ENCODE assay signal across 8 mouse cellular contexts in the genomic region with DNA sequence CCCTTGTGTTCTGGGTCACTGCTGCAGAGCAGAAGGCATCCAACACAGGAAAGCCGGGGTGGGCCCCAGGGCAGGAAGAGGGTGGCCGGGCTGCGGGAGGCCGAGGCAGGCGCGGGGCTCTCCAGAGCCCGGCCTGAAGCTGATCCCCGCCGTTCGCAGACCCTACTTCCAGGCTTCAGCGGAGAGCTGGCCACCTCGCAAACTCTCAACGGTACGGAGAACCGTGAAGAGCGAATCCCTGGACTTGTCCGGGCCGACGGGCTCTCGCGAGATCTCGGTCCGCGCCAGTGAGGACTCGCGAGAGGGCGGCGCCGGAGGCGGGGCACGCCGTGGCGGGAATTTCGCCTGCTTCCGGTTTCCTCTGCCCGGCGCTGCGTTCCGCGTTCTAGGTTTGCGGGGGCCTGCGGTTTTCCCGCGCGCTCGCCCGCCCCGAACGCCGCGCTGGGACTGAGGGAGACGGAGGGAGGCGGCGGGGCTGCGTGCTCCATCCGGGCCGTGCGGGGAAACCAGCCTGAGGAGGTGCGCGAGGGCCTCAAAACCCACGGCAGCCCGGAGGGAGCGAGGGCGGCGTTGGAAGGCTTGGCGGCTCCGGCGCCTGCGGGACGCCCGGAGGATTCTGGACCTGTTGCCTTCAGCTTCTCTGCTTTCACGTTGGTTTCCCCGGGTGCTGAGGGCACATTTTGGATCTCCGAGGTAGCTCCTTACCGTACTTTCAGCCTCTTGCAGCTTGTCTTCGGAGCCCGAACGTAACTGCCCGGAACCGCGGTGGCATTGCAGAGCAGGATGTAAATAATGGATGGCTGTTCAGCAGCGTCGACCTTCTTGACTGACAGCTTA. TPM values are rescaled to one million over a fixed set of nuclear protein-coding genes. Genes with fewer than 3 reads are reported as not detected.
DNase-seq lines count a peak whose midpoint lies in the region; ATAC-seq and TF ChIP-seq lines count a peak whose summit lies in the region.

A gene (plus strand): TSS at position 336 of the 837 bp plus-strand sequence.

- peak within 1 kb of the TSS; percentile 92 for H3K4me3 ChIP-seq in E14TG2a.4 (replicated peaks; ENCODE audit: low read length)
- H3K4me3 ChIP-seq in forebrain, embryonic 12.5 days (replicated peaks): peak within 1 kb of the TSS; percentile 86
- H3K4me3 ChIP-seq in heart, postnatal 0 days (ENCODE audit: low read depth, low read length): peak within 1 kb of the TSS; percentile 74
- peak within 1 kb of the TSS; percentile 91 for H3K4me3 ChIP-seq in liver, embryonic 16.5 days (ENCODE audit: low read depth, low read length)
- peak within 1 kb of the TSS; percentile 92 for H3K4me3 ChIP-seq in neural tube, embryonic 13.5 days
- H3K4me3 ChIP-seq in testis, adult 2 months (ENCODE audit: control insufficient read depth, low read depth, low read length): peak within 1 kb of the TSS; percentile 85

- TF ChIP-seq POLR2A in testis, adult 2 months (IDR thresholded peaks at IDR 0.05; ENCODE audit: control insufficient read depth, low read depth, low read length): peak; percentile 97

- H3K27ac ChIP-seq in forebrain, embryonic 12.5 days: peak within 1 kb of the TSS; percentile 97
- peak within 1 kb of the TSS; percentile 95 for H3K27ac ChIP-seq in heart, postnatal 0 days (ENCODE audit: low read depth)
- peak within 1 kb of the TSS; percentile 92 for H3K27ac ChIP-seq in liver, embryonic 16.5 days (ENCODE audit: low read length)
- H3K27ac ChIP-seq in neural tube, embryonic 13.5 days (replicated peaks): peak within 1 kb of the TSS; percentile 91
- H3K27ac ChIP-seq in testis, adult 2 months (ENCODE audit: control insufficient read depth, insufficient read depth, low read depth, low read length): peak within 1 kb of the TSS; percentile 90

- peaks cover 20% of the 10 kb centered on the region for H3K4me1 ChIP-seq in E14TG2a.4 (replicated peaks; ENCODE audit: low read depth, low read length)
- peaks cover 12% of the 10 kb centered on the region; the same call in 1 of the 2 replicates for H3K4me1 ChIP-seq in forebrain, embryonic 12.5 days
- no peaks in the 10 kb centered on the region for H3K4me1 ChIP-seq in heart, postnatal 0 days (ENCODE audit: control insufficient read depth, insufficient read depth)
- H3K4me1 ChIP-seq in liver, embryonic 16.5 days (ENCODE audit: control insufficient read depth, low read depth, low read length): no peaks in the 10 kb centered on the region; the same call in 1 of the 2 replicates
- peaks cover 6% of the 10 kb centered on the region; the same call in 1 of the 2 replicates for H3K4me1 ChIP-seq in neural tube, embryonic 13.5 days (replicated peaks)
- peaks cover 2% of the 10 kb centered on the region; the same call in 1 of the 2 replicates for H3K4me1 ChIP-seq in testis, adult 2 months (ENCODE audit: control insufficient read depth, insufficient read depth, low read length)

- WGBS in forebrain, embryonic 12.5 days: under 1% methylated on average over 83 of the region's 83 CpGs
- under 1% methylated on average over 83 of the region's 83 CpGs for WGBS in heart, postnatal 0 days
- WGBS in liver, embryonic 16.5 days (ENCODE audit: insufficient replicate concordance): under 1% methylated on average over 78 of the region's 83 CpGs
- WGBS in neural tube, embryonic 13.5 days: 0% methylated on average over 75 of the region's 83 CpGs

- H3K36me3 ChIP-seq in E14TG2a.4 (ENCODE audit: insufficient read depth, low read length): peaks cover 30% of the 10 kb centered on the region
- peaks cover 9% of the 10 kb centered on the region for H3K36me3 ChIP-seq in forebrain, embryonic 12.5 days (replicated peaks)
- H3K36me3 ChIP-seq in heart, postnatal 0 days (replicated peaks; ENCODE audit: control insufficient read depth, insufficient read depth, low read length): no peaks in the 10 kb centered on the region
- H3K36me3 ChIP-seq in liver, embryonic 16.5 days (ENCODE audit: control insufficient read depth, insufficient read depth): peaks cover 13% of the 10 kb centered on the region
- H3K36me3 ChIP-seq in neural tube, embryonic 13.5 days: no peaks in the 10 kb centered on the region
- H3K36me3 ChIP-seq in testis, adult 2 months (ENCODE audit: control insufficient read depth, insufficient read depth, low read length): no peaks in the 10 kb centered on the region

- H3K9me3 ChIP-seq in E14TG2a.4 (ENCODE audit: low read length): peaks cover 11% of the 10 kb centered on the region
- H3K9me3 ChIP-seq in forebrain, embryonic 12.5 days: 0 out of 2 replicates have a peak, but pooled peaks cover 2% of the 10 kb centered on the region
- no peaks in the 10 kb centered on the region; the same call in 1 of the 2 replicates for H3K9me3 ChIP-seq in heart, postnatal 0 days (replicated peaks; ENCODE audit: control insufficient read depth, low read length)
- no peaks in the 10 kb centered on the region for H3K9me3 ChIP-seq in liver, embryonic 16.5 days (replicated peaks; ENCODE audit: control insufficient read depth, low read length)
- H3K9me3 ChIP-seq in neural tube, embryonic 13.5 days: 0 out of 2 replicates have a peak, but pooled peaks cover 2% of the 10 kb centered on the region

- ATAC-seq in forebrain, embryonic 12.5 days (ENCODE audit: low FRiP score): peak; percentile 99
- ATAC-seq in heart, postnatal 0 days (ENCODE audit: insufficient read depth, low read depth): peak; percentile 100
- peak; percentile 99 for ATAC-seq in liver, embryonic 16.5 days (ENCODE audit: low read depth)
- ATAC-seq in neural tube, embryonic 13.5 days (ENCODE audit: low read depth): peak; percentile 100

- TF ChIP-seq CTCF in E14TG2a.4 (conservative IDR thresholded peaks at IDR 0.05; ENCODE audit: low read length): no peak
- TF ChIP-seq CTCF in heart, postnatal 0 days (IDR thresholded peaks at IDR 0.05; ENCODE audit: low read depth): no peak
- TF ChIP-seq CTCF in testis, adult 2 months (IDR thresholded peaks at IDR 0.05; ENCODE audit: control insufficient read depth, insufficient read depth, insufficient replicate concordance, low read depth, low read length): no peak

- peak; percentile 90 for DNase-seq in c-Kit-positive CD71-positive TER-119-positive erythroid progenitor cells, embryonic 14.5 days (ENCODE audit: low spot score)
- DNase-seq in heart, postnatal 0 days (ENCODE audit: low spot score): peak; percentile 90
- peak; percentile 97 to 98 for DNase-seq in kidney, postnatal 4 days

- no peaks in the 10 kb centered on the region for H3K27me3 ChIP-seq in E14TG2a.4 (ENCODE audit: insufficient read depth, low read length)
- H3K27me3 ChIP-seq in forebrain, embryonic 12.5 days: no peaks in the 10 kb centered on the region
- no peaks in the 10 kb centered on the region for H3K27me3 ChIP-seq in heart, postnatal 0 days (ENCODE audit: control insufficient read depth, insufficient read depth, low read length)
- no peaks in the 10 kb centered on the region for H3K27me3 ChIP-seq in liver, embryonic 16.5 days (ENCODE audit: control insufficient read depth, insufficient read depth, low read depth, low read length)
- no peaks in the 10 kb centered on the region for H3K27me3 ChIP-seq in neural tube, embryonic 13.5 days
- no peaks in the 10 kb centered on the region for H3K27me3 ChIP-seq in testis, adult 2 months (ENCODE audit: control insufficient read depth, insufficient read depth, low read length)

- peak within 1 kb of the TSS; percentile 69 for H3K4me2 ChIP-seq in forebrain, embryonic 12.5 days
- H3K4me2 ChIP-seq in heart, postnatal 0 days (ENCODE audit: low read depth, low read length): peak within 1 kb of the TSS; percentile 76
- H3K4me2 ChIP-seq in liver, embryonic 16.5 days (ENCODE audit: low read depth, low read length): peak within 1 kb of the TSS; percentile 72
- H3K4me2 ChIP-seq in neural tube, embryonic 13.5 days: peak within 1 kb of the TSS; percentile 88

- TF ChIP-seq EP300 in heart, postnatal 0 days (IDR thresholded peaks at IDR 0.05; ENCODE audit: low read depth): peak; percentile 95

- peak within 1 kb of the TSS; percentile 92 for H3K9ac ChIP-seq in forebrain, embryonic 12.5 days
- peak within 1 kb of the TSS; percentile 81 for H3K9ac ChIP-seq in heart, postnatal 0 days (replicated peaks; ENCODE audit: low read depth, low read length)
- H3K9ac ChIP-seq in liver, embryonic 16.5 days (ENCODE audit: low read depth, low read length): peak within 1 kb of the TSS; percentile 96
- H3K9ac ChIP-seq in neural tube, embryonic 13.5 days: peak within 1 kb of the TSS; percentile 90

RNA-seq across cellular contexts. Expression of the gene that starts here (rescaled TPM):
- polyA plus RNA-seq in forebrain, embryonic 12.5 days (2016; fragmentation: Nextera tagmentation; extraction: Ambion mirVana): 47.4 and 47.9 TPM in 2 replicates
- total RNA-seq in heart, postnatal 0 days (2014; rRNA removed; ENCODE audit: low replicate concordance): 5.2 and 21.2 TPM in 2 replicates
- polyA plus RNA-seq in heart, postnatal 0 days (2015; fragmentation: Nextera tagmentation; extraction: Ambion mirVana): 5.2 and 6.2 TPM in 2 replicates
- polyA plus RNA-seq in liver, embryonic 16.5 days (2015; fragmentation: Nextera tagmentation; extraction: Ambion mirVana): 16.4 and 16.5 TPM in 2 replicates
- 5.2 and 7.3 TPM in 2 replicates for polyA plus RNA-seq in neural tube, embryonic 13.5 days (2015; fragmentation: Nextera tagmentation; extraction: Ambion mirVana)
- 5.1 and 6.9 TPM in 2 replicates for polyA plus RNA-seq in testis, adult 2 months (2012; rRNA removed)

Comparison
In these comparisons a context has a peak if more than half of its experiments do, and no peak if none do; other contexts are left out.
1. Peak in every context shown above with its lines: DNase-seq, ATAC-seq, H3K4me3 ChIP-seq and H3K27ac ChIP-seq.